In genomic region chr10:43693974-43694373, GRCm38 (mm10) we compare ENCODE assay signal across 12 mouse cellular contexts.
A peak's percentile ranks its signal among the peaks of the same experiment; 100 is the strongest.
DNase-seq lines count a peak whose midpoint lies in the region; ATAC-seq lines count a peak whose summit lies in the region.
"Had no signal": no experiment of that assay in that cellular context is flagged by ENCODE, and none has a peak within 500 bp of the region (broad histone marks: within the 10 kb centered on the region; RNA-seq: fewer than 3 reads in every experiment).

No protein-coding gene starts in this region.

- no peak for DNase-seq in liver, embryonic 11.5 days (ENCODE audit: low spot score)
- DNase-seq in kidney, postnatal 36 days, result peak; percentile 23 to 67
- DNase-seq in yolk sac, embryonic 10.5 days (ENCODE audit: low spot score), result peak; percentile 57
- DNase-seq in embryo, embryonic 10 days (ENCODE audit: low spot score), result no peak
- DNase-seq in natural killer cell, adult 2 months (ENCODE audit: low spot score in 2 of 2), result no peak
- DNase-seq: cerebellum, adult 8-10 months had no signal

- no peak overlapping the region for H3K4me3 ChIP-seq in liver, embryonic 12.5 days
- H3K4me3 ChIP-seq in liver, embryonic 11.5 days (ENCODE audit: low read depth, low read length), result no peak overlapping the region
- no peak overlapping the region for H3K4me3 ChIP-seq in intestine, embryonic 16.5 days (ENCODE audit: low read length)
- H3K4me3 ChIP-seq: embryonic facial prominence, embryonic 13.5 days; forebrain, embryonic 13.5 days; midbrain, embryonic 12.5 days; neural tube, embryonic 13.5 days had no signal

- peaks cover 32% of the 10 kb centered on the region for H3K4me1 ChIP-seq in liver, embryonic 12.5 days
- peaks cover 3% of the 10 kb centered on the region; the same call in 1 of the 2 replicates for H3K4me1 ChIP-seq in liver, embryonic 11.5 days (replicated peaks; ENCODE audit: control insufficient read depth, insufficient read depth, low read length)
- H3K4me1 ChIP-seq in intestine, embryonic 16.5 days (ENCODE audit: control insufficient read depth, insufficient read depth, low read length), result peaks cover 22% of the 10 kb centered on the region
- H3K4me1 ChIP-seq: neural tube, embryonic 13.5 days had no signal

- no peak overlapping the region for H3K4me2 ChIP-seq in liver, embryonic 12.5 days
- H3K4me2 ChIP-seq in liver, embryonic 11.5 days, result no peak overlapping the region
- H3K4me2 ChIP-seq in intestine, embryonic 16.5 days (ENCODE audit: low read depth, low read length), result no peak overlapping the region
- H3K4me2 ChIP-seq: embryonic facial prominence, embryonic 13.5 days; forebrain, embryonic 13.5 days; midbrain, embryonic 12.5 days; neural tube, embryonic 13.5 days had no signal

- no peaks in the 10 kb centered on the region for H3K9me3 ChIP-seq in liver, embryonic 12.5 days (replicated peaks)
- H3K9me3 ChIP-seq in liver, embryonic 11.5 days (ENCODE audit: control insufficient read depth, low read length), result no peaks in the 10 kb centered on the region
- no peaks in the 10 kb centered on the region for H3K9me3 ChIP-seq in intestine, embryonic 16.5 days (ENCODE audit: control insufficient read depth, low read length)
- H3K9me3 ChIP-seq: embryonic facial prominence, embryonic 13.5 days; forebrain, embryonic 13.5 days; midbrain, embryonic 12.5 days; neural tube, embryonic 13.5 days had no signal

- peak overlapping the region; percentile 55; the same call in 1 of the 2 replicates for H3K27ac ChIP-seq in liver, embryonic 12.5 days
- no peak overlapping the region for H3K27ac ChIP-seq in liver, embryonic 11.5 days (ENCODE audit: low read depth, low read length)
- H3K27ac ChIP-seq in intestine, embryonic 16.5 days (ENCODE audit: low read length), result peak overlapping the region; percentile 77
- H3K27ac ChIP-seq: embryonic facial prominence, embryonic 13.5 days; forebrain, embryonic 13.5 days; midbrain, embryonic 12.5 days; neural tube, embryonic 13.5 days had no signal

- peaks cover 57% of the 10 kb centered on the region for H3K27me3 ChIP-seq in liver, embryonic 12.5 days (replicated peaks)
- peaks cover 6% of the 10 kb centered on the region for H3K27me3 ChIP-seq in liver, embryonic 11.5 days (replicated peaks; ENCODE audit: control insufficient read depth, insufficient read depth, low read length)
- H3K27me3 ChIP-seq in intestine, embryonic 16.5 days (replicated peaks; ENCODE audit: control insufficient read depth, insufficient read depth, low read length), result no peaks in the 10 kb centered on the region
- H3K27me3 ChIP-seq: forebrain, embryonic 13.5 days; neural tube, embryonic 13.5 days had no signal

- 55% methylated on average over 5 of the region's 5 CpGs for WGBS in liver, embryonic 12.5 days (ENCODE audit: insufficient replicate concordance)
- WGBS in liver, embryonic 11.5 days, result 50% methylated on average over 5 of the region's 5 CpGs
- 33% methylated on average over 5 of the region's 5 CpGs for WGBS in intestine, embryonic 16.5 days

- no peaks in the 10 kb centered on the region for H3K36me3 ChIP-seq in liver, embryonic 12.5 days
- no peaks in the 10 kb centered on the region for H3K36me3 ChIP-seq in liver, embryonic 11.5 days (ENCODE audit: control insufficient read depth, insufficient read depth, low read length)
- H3K36me3 ChIP-seq in intestine, embryonic 16.5 days (ENCODE audit: control insufficient read depth, insufficient read depth, low read length), result no peaks in the 10 kb centered on the region
- H3K36me3 ChIP-seq: embryonic facial prominence, embryonic 13.5 days; midbrain, embryonic 12.5 days; neural tube, embryonic 13.5 days had no signal

- H3K9ac ChIP-seq in liver, embryonic 12.5 days, result no peak overlapping the region
- H3K9ac ChIP-seq in liver, embryonic 11.5 days (ENCODE audit: low read depth, low read length), result no peak overlapping the region
- no peak overlapping the region for H3K9ac ChIP-seq in intestine, embryonic 16.5 days (ENCODE audit: low read depth, low read length)
- H3K9ac ChIP-seq: embryonic facial prominence, embryonic 13.5 days; forebrain, embryonic 13.5 days; midbrain, embryonic 12.5 days; neural tube, embryonic 13.5 days had no signal

- peak; percentile 35; the same call in 1 of the 2 replicates for ATAC-seq in liver, embryonic 12.5 days
- no peak for ATAC-seq in liver, embryonic 11.5 days (replicated peaks; ENCODE audit: low FRiP score)
- peak; percentile 79 for ATAC-seq in intestine, embryonic 16.5 days
- ATAC-seq: forebrain, embryonic 13.5 days had no signal

Comparison
In these comparisons a context has a peak if more than half of its experiments do, and no peak if none do; other contexts are left out.
1. DNase-seq: peak in kidney, postnatal 36 days (2 of 2) and yolk sac, embryonic 10.5 days (single experiment); none in liver, embryonic 11.5 days (single experiment), embryo, embryonic 10 days (single experiment) and natural killer cell, adult 2 months (0 of 2).